Mouse (Mus musculus): ENCODE results near the gene Mospd2.

Mospd2 gene

DNA sequence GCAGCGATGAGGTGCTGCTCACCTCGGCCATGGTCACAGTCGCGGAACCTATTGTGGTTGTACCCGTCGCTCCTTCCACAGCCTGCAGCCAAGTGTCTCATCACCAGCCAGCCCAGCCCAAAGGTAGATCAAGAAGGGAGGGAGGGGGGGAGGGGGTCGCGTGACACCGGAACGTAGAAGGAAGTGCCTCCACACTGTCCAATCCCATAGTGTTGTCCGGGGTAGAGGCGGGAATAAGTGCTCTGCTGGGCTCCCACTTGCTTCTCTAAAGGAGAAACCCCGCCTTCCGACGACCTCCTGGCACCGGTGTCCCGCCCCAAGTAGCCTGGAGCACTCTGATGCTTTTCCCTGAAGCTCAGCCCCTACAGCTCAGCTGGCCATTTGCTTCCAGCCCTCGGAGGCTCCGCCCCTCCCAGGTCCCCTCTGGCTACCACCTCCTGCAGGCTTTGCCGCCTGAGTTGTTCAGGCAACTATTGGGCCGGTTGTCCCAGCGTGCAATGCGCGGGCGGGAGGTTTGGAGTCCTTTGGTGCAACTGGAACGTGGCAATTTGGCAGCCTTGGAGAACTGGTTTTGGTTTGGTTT lies at the start of gene Mospd2, which contains the start of gene Fancb:
Mospd2 (minus strand) TSS at position 183 of the 583 bp plus-strand sequence.
Fancb (plus strand) TSS at position 400 of the 583 bp plus-strand sequence.
- DNase-seq (ENCODE audit: low read depth, low spot score) = peak; percentile 98

DNA sequence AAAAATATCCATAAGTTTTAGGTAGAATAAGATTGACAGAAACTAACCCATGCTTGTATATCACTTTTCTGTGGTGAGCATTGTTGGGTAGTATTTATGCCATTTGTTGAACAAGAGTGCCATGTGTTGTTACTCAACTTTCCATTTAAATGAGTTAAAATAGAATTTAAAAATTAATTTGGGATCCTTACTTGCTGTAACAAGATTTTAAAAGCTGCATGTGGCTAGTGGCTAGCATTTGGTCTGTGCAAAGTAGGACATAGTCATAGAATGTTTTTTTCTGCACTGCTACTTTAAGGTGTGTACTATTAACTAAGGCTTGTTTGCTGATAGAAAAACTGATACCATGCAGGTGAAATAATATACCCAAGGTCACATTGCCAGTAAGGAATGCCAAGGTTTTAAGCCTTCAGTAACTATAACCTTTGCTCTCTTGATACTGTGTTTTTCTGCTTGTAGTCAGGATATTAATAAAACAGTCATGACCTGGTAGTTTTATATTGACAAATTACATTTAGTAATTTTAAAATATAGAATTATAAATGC lies 24.7 kb upstream of the Mospd2 start, which contains the start of gene Gm17604:
Gm17604 (minus strand) TSS at position 51 of the 546 bp plus-strand sequence.
- no peak for DNase-seq (ENCODE audit: low read depth, low spot score)

DNA sequence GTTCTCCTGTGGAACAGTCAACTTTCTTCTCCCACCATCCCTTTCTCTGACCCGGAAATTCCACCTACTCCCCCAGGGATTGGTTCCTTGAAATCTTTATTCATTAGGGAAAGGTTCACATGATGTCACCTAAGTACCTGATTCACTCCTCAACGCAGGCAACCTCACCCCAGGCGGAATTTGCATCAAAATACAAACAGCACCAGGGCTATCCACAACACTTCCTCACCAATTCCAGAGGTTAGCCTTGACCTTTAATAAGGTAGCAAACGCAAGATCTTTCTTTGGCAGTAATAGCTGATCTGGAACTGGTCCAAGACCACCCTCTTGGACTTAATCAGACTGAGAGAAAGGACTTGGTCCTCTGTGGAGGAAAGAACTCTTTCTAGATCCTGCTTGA lies 23.0 kb upstream of the Mospd2 start:
- DNase-seq (ENCODE audit: low read depth, low spot score) = no peak

- no peak for DNase-seq (ENCODE audit: low read depth, low spot score)
Measured at GRCm38 (mm10) chrX:164978866-164979265, 1.3 kb downstream of the Mospd2 start.

DNA sequence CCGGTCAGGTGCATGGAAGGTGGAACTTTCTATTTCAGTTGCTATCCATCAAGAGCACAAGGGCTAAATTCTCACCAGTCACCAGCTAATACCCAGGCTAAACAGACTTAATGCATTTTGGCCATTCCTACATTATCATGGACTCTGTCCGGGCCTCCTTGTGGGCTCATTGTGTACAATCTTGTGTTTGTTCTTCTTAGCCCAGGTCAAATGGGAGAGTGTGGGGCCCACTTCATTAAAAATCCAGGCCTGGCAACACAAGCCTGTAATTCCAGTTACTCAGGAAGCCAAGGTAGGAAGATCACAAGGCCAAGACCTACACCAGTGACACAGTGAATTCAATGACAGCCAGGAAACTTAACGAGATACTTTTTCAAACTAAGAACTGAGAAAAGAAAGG lies 9.0 kb downstream of the Mospd2 start:
- no peak for DNase-seq (ENCODE audit: low read depth, low spot score)

DNA sequence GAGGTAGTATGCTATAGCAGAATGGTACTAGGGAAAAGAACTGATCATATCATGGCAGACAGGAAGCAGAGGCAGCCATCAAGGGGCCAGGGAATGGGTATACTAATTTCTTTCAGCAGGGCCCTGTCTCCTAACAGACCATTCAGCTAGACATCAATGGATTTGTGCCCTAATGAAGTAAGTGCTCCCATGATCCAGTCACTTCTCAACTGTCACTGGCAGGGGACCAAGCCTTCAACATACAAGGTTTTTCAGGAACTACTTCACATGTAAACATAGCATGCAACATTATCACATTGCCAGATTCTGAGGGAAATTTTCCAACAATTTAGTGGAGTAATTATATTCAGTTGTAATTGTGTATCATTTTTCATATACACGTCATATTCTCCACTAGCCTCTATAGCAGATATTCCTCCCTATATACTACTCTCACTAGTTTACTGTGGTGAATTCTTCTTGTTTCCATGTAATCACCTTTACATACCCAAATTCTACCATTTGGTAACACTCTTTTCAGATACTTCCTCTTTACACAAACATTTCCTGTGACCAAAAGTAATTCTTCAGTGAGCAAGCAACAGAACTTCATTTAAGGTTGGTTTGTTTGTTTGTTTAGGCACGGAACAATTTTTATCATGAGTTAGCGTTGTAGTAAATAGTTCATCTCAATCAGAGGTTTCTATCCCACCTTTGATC lies 14.3 kb downstream of the Mospd2 start:
- DNase-seq (ENCODE audit: low read depth, low spot score) = no peak

- DNase-seq (ENCODE audit: low read depth, low spot score) = no peak
Measured at GRCm38 (mm10) chrX:164952601-164953375, 27.4 kb downstream of the Mospd2 start.

- DNase-seq (ENCODE audit: low read depth, low spot score) = peak; percentile 14
Measured at GRCm38 (mm10) chrX:164951858-164952576, 28.2 kb downstream of the Mospd2 start.

DNA sequence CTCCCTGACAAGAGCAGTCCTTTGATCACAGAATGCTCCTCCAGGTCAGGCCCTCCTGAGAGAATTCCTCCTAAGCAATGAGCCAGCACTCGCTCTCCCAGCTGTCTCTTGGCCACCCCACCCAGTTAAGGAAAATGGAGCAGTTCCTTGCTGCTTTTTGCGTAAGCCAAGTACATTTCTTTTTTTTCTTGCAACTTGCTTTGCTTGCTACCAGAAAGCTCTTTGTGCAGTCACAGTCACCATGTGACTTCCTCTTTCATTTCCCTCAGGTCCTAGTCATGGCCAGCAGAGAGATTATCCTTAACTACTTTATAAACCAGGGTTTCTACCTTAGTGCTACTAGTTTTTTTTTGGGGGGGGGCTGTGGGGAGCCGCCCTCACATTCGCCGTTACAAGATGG lies 38.6 kb downstream of the Mospd2 start:
- no peak for DNase-seq (ENCODE audit: low read depth, low spot score)

DNA sequence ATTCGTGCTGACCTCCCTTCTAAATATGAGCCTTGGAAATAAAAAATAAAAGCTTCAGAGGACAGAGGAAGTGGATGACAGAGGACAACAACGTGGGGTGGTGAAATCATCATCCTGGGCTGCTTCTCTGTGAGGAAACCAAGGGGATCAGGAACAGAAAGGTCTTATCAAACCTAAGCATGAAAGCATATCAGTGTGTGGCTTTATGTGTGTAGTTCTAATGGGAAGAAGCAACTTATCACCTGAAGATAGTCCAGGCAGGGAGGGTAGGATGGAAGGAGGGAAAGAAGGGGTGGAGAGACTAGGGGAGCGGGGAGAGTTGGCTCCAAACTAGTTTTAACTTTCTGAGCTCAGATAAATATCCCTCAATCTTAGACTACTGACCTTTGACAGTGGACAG lies 67.2 kb downstream of the Mospd2 start:
- DNase-seq (ENCODE audit: low read depth, low spot score) = no peak

DNA sequence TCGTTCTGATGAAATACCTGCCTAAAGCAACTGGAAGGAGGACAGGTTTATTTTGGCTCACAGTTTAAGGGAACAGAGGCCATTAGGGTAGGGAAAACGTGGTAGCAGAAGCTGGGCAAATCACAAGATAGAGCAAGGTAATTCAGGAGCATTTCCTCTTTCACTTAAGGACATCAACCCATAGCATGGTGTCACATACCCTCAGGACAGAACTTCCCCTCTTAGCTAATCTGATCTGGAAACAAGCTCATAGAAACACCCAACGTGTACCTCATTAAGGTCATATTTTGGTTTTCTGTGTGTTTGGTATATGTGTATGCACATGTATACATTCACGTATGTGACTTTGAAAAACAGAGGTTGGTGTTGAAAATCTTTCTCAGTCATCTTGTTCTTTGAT lies 68.0 kb downstream of the Mospd2 start:
- no peak for DNase-seq (ENCODE audit: low read depth, low spot score)

DNA sequence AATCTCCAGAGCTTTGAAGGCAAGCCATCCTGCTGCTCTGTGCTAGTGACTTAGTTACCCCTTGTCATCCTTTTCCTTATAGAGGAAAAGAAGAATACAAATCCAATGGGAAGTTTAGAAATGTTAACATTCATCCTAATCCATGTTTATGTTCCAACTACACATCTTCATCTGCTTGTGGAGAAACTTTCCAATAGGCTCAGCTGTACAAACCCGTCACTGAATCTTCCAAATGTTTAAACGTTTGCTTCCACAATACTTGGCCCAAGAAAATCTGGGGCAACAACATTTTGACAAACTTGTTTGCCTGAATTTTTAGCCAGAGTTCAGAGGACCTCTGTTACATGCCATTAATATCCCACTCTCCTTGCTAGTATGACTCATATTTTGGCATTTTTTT lies 78.3 kb downstream of the Mospd2 start:
- DNase-seq (ENCODE audit: low read depth, low spot score) = no peak

GRCm38 (mm10) chrX:164899805-164900204 lies 80.4 kb downstream of the Mospd2 start:
- no peak for DNase-seq (ENCODE audit: low read depth, low spot score)

DNA sequence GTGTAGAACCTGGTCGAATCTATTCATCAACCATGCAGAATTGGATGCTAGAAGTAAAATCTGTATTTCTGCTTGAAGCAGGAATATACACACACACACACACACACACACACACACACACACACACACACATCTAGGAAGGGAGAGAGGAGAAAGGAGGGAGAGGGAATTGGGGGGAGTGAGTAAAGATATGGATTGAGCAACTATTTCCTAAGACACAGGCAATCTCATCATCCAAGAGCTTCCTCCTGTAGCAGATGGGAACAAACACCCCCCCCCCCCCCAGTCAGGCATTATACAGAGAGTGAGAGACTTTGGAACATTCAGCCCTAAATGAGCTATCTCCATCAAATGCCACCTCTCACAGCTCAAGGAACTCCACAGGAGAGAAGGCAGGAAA lies 93.9 kb downstream of the Mospd2 start:
- no peak for DNase-seq (ENCODE audit: low read depth, low spot score)
